Mouse (Mus musculus) right cerebral cortex, adult 18-20 months (tissue): ENCODE data around the gene Gtdc1.

Experiments
- DNase-seq: peaks from one replicate; pipeline ENCODE4 v3.0.0; 2022; ENCODE audit warnings: mixed read lengths

Gtdc1 gene

DNA sequence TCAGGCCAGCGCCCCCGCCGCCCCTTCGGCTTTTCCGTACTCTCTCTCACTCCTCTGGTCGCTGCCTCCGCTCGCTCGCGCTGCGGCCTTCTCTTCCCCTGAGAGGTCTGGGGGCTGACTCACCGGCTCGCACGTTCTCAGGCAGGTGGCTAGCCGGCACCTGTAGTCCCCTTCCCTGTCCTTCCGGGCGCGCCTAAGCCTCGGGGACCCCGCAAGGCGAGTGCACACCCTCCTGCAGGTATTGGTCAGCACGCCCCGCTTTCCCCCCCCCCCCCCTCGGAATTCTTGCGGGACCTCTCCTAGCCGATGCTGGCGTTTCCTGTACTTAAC, at the start of gene Gtdc1:
TSS of gene Gtdc1 (minus strand) at position 176 of the 330 bp plus-strand sequence.
- no peak for DNase-seq

GRCm38 (mm10) chr2:44977051-44977450, 49.6 kb upstream of the Gtdc1 start:
- DNase-seq, result no peak

- no peak for DNase-seq
Observed at GRCm38 (mm10) chr2:44976484-44976883, 49.0 kb upstream of the Gtdc1 start.

DNA sequence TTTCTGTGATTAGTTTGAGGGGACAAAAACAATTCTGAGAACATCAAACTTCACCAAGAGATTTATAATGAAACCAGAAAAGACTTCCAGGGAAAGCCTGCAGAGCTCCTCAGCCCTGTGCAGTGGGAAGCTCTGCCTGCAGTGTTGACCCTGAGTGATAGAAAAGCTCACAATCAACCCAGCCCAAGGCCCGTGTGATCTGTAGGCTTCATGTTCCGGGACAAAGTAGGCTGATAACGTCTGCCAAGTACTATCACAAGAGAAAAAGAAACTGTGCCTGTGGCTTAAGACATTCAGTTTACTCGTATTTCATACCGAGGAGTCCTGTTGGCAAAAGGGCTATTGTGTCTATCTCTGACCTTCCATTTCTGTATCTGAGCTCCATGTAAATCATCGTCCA, 46.4 kb upstream of the Gtdc1 start:
- no peak for DNase-seq

DNA sequence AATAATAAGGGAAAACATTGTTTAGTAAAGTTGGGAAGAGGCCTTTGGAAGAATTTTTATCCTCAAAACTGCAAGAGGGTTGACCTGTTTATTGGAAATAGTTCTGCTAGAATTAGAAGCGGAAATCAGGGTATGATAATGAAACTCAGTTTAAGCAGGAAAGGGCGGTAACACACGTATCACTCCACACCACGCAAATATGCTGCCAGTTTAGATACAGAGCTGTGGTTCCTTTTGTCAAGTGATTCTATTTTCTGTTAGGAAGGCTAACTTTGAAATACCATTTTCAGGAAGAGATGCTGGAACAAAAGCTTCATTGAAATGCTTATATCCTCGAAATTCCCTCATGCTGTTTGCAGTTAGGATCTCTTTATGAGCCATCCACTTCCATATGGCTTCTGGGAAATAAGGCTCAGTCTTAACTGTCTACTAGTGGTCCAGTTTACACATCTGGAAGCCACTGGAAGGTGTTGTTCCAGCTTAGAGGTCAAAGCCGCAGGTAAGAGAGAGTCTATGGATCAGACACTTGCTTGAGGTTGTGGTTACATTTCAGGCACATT, 42.7 kb upstream of the Gtdc1 start:
- DNase-seq, result no peak

GRCm38 (mm10) chr2:44969640-44970039, 42.2 kb upstream of the Gtdc1 start:
- DNase-seq, result no peak

GRCm38 (mm10) chr2:44969226-44969625, 41.8 kb upstream of the Gtdc1 start:
- peak; percentile 38 for DNase-seq

GRCm38 (mm10) chr2:44965834-44966555, 38.5 kb upstream of the Gtdc1 start:
- DNase-seq, result no peak

- DNase-seq, result no peak
Observed at GRCm38 (mm10) chr2:44962620-44963019, 35.2 kb upstream of the Gtdc1 start.

GRCm38 (mm10) chr2:44961192-44961591, 33.7 kb upstream of the Gtdc1 start:
- no peak for DNase-seq

DNA sequence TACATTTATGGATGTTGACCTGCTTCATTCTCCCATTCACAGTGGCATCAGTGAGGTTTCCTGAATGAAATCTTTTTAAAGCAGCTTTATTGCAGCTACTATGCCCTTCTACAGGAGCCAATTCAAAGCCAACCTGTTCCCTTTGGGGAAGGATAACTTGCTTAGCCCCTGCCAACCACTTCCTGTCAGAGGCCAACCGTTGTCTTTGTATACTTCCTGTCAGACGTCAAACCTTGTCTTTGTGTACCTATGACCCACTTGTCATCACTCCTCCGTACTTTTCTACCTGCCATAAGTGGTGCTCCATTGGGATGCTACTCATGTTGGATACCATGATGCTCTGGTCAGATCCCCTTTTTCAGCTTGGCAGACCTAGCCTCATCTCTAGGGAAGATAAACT, 33.1 kb upstream of the Gtdc1 start:
- no peak for DNase-seq

- no peak for DNase-seq
Observed at GRCm38 (mm10) chr2:44957329-44957797, 29.9 kb upstream of the Gtdc1 start.

- DNase-seq, result no peak
Observed at GRCm38 (mm10) chr2:44956232-44956631, 28.8 kb upstream of the Gtdc1 start.

- no peak for DNase-seq
Observed at GRCm38 (mm10) chr2:44955506-44955905, 28.0 kb upstream of the Gtdc1 start.

GRCm38 (mm10) chr2:44954180-44954579, 26.7 kb upstream of the Gtdc1 start:
- DNase-seq, result no peak

- no peak for DNase-seq
Observed at GRCm38 (mm10) chr2:44952830-44953422, 25.5 kb upstream of the Gtdc1 start.

GRCm38 (mm10) chr2:44951651-44952213, 24.3 kb upstream of the Gtdc1 start:
- no peak for DNase-seq

DNA sequence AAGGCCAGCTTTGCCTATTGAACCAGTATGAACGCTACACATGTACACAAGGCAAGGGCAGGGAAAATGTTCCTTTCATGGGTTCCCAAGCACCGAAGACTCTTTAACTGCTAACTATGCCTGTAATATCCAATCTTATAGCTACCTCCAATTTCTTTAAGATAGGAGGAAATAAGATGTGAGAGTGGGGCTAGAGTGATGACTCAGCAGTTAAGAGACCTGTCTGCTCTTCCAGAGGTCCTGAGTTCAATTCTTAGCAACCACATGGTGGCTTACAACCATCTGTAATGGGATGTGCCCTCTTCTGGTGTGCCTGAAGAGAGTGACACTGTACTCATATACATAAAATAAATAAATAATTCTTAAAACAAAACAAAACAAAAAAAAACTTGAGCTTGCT, 17.2 kb upstream of the Gtdc1 start:
- DNase-seq, result no peak

DNA sequence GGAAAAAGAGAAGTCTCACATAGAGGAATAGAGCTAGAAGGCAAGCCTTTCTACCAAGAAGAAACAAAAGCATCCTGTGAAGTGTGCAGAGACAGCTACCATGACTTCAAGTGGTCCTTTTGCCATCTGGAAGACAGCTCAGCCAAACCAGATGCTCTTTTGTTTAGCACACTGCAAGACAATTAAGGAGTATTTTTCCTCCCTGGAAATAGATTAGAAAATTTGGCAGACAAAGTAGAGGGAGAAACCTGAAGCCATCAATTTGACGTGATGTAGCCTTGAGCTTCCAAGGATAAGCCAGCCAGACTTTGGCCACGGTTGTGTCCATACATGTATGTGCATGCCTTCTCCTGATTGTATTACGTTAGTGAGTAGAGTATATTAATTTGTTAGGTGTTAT, 3.5 kb upstream of the Gtdc1 start:
- DNase-seq, result no peak

DNA sequence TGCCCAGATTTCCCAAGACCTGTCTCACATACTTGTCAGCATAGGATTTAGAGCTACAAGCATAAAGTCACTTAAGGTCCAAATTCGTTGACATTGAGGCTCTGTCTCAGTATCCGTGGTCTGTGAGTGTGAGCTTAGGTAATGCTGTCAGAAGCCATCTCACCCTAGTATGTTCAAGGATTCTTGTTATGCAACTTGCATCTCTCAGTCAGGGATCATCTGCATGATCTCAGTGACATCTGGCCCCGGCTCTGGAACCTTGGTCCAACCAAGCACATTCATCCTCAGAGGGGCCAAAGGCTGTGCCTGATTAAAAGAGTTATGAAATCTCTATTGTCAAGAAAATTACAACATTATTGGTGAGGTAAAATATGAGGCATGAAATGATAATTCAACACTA, 1.2 kb upstream of the Gtdc1 start:
- DNase-seq, result no peak

DNA sequence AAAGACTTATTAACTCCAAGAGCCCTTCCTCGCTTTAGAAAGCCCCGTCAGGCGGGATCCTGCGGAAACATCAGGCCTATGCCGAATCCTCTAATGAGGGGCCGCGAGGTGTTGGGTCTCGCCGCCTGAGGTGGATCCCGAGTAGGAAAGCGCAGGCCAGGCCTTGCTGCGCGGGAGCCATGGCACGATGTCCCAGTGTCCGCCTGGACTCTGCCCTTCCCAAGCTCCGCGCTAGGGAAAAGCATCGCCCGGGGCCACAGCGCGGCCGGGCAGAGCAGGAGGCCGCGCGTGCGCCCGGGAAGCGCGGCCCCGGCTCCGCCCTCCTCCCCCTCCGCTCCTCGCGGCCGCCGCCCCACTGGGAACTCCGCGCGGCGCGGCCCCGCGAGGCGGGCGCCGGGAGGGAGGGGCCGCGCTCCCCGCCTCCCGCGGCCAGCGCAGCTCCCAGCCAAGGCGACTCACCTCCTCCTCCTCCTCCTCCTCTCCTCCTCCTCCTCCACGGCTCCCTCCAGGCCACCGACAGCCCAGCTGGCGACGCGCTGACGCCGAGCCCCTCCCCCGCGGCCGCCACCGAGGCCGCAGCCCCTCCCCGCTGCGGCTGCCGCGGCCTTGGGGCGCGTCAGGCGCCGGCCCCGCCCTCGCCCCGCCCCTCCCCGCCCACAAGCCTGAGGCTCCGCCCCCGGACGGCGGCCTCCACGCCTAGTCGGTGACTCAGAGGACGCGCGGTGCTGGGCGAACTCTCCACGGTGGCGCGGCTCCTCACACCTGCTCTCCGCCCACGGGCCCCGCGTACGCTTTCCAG, 575 bp downstream of the Gtdc1 start:
- peak; percentile 92 for DNase-seq

DNA sequence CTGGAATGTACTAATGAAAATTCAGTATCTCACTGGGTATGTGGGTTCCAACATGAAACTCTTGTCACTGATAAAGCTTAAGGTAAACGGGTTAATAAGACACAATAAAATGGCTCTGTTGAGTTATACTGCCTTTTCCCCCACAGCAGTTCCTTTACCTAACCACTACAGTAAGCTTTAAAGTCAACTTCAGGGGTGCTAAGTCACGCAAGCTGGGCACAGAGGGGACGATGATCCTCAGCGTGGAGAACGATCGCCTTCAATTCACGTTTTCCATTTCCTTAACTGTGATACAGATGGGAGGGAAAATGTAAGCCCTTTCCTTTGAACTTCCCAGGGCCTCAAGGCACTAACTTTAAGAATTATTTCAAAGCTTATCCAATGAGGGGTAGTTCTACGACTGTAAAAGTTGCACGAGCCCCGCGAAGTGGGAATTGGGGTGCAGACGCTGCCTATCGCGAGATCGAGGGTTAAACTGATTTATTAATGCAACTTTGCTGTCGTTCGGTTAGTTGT, 1.2 kb downstream of the Gtdc1 start:
- no peak for DNase-seq

DNA sequence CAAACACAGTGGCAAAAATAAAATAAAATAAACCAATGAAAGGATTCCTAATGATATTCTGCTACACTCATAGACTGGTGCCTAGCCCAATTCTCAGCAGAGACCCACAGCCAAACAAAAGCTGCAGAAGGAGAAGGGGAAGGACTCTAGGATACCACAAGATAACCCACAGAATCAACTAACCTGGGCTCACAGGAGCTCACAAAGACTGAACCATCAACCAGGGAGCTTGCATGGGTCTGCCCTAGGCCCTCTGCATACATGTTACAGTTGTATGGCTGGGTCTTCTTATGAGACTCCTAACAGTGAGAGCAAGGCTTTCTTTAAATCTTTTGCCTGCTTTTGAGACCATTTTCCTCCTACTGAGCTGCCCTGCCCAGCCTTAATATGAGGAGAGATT, 2.8 kb downstream of the Gtdc1 start:
- no peak for DNase-seq
